Mouse (Mus musculus) CD4-positive, CD25-positive, alpha-beta regulatory T cell (primary cell): ENCODE data around the gene Asb8. TPM values are rescaled to one million over a fixed set of nuclear protein-coding genes. Genes with fewer than 3 reads are reported as not detected.

Experiments
- polyA plus RNA-seq: library from polyadenylated mRNA; unstranded; fragments of 100-300 nt; shearing (Covaris generic); gene quantifications from one replicate; pipeline ENCODE4 v1.2.1, GENCODE M21; 2017

Asb8 gene
- 40.0 TPM for polyA plus RNA-seq

DNA sequence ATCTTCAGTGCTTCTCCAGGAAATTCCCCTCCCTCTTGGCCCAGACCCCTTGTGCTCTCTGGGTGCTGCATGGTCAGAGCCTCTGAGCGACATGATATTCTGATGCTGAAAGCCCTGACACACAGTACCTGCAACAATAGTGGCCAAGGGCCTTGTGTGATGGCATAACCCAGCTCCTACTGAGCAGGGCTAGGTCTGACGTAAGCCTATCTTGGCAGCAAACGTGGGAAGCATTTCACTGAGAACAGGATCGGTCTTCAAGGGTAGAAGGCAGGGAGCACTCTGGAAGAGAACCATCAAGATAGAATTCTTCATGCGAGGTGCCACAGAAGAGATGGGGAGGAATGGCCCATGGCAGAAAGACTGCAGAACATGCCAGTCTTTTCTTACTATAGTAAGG is at the start of gene Asb8:
Asb8 (minus strand) TSS at position 101 of the 400 bp plus-strand sequence.

GRCm38 (mm10) chr15:98195442-98195841 is 30.0 kb upstream of the Asb8 start, which contains the start of gene Olfr288:
TSS of gene Olfr288 (minus strand) at chr15:98195542.

GRCm38 (mm10) chr15:98166963-98167644 is 1.7 kb upstream of the Asb8 start, which contains the start of gene Ccdc184:
TSS of gene Ccdc184 (plus strand) at chr15:98167158.

GRCm38 (mm10) chr15:98093121-98094011 is 72.1 kb downstream of the Asb8 start, which contains the start of gene Senp1:
TSS of gene Senp1 (minus strand) at chr15:98093744.

DNA sequence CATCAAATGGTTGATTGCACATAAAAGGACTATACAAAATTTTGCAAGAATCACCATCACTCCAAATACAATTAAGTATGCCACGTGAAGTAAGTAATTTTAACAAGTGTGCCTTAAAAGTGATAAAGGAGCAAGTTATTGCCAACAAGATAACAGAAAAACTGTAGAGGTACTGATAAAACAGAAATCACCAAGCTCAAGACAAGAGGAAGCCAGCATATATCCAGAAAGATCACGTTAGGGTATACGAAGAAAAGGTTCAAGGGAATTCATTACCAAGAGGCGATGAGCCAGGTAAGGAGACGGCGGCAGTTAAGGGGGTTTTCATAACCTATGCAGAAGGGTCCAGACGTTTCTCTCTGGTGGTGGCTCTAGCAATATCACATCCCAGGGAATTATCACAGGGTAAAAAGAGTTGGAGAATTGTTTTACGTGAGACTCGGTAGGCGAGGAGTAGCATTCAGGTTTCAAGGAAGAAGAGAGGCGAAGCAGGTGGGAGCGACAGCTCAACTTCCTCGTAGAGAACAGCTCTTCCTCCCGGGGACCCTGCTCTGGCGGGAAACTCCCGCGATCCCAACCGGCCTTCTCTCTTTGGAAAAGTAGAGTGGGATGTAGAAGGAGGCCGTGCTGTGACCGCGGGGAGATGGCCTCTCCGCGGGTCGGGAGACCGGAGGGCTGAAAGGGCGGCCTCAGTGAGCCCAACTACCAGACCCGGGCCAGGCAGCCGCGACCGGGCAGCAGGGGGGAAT is 72.9 kb downstream of the Asb8 start, which contains the start of gene Pfkm:
Pfkm (plus strand) TSS at position 218 of the 749 bp plus-strand sequence.

Other genes starting within 250 kb of the Asb8 start
- 26.0 TPM for gene Tmem106c, start 201.4 kb downstream of the Asb8 start, polyA plus RNA-seq
- not detected for gene Col2a1, start 160.9 kb downstream of the Asb8 start, polyA plus RNA-seq
- gene Pfkm, start 73.0 kb downstream of the Asb8 start, polyA plus RNA-seq, result 12.7 TPM
- 45.7 TPM for gene Senp1, start 71.9 kb downstream of the Asb8 start, polyA plus RNA-seq
- gene Ccdc184, start 1.5 kb upstream of the Asb8 start, polyA plus RNA-seq, result 0.07 TPM
- gene Olfr288, start 29.9 kb upstream of the Asb8 start, polyA plus RNA-seq, result not detected
- gene Gm44579, start 55.4 kb upstream of the Asb8 start, polyA plus RNA-seq, result not detected
- not detected for gene Olfr287, start 55.4 kb upstream of the Asb8 start, polyA plus RNA-seq
- gene Olfr286, start 68.8 kb upstream of the Asb8 start, polyA plus RNA-seq, result 0.07 TPM
- gene H1fnt, start 91.7 kb upstream of the Asb8 start, polyA plus RNA-seq, result not detected
- not detected for gene Zfp641, start 130.5 kb upstream of the Asb8 start, polyA plus RNA-seq
- gene Olfr285, start 151.7 kb upstream of the Asb8 start, polyA plus RNA-seq, result not detected
- not detected for gene Olfr284, start 175.4 kb upstream of the Asb8 start, polyA plus RNA-seq
- not detected for gene Olfr283, start 215.3 kb upstream of the Asb8 start, polyA plus RNA-seq